Mouse (Mus musculus) heart, embryonic 10.5 days (tissue): ENCODE measurements around the gene Kctd6. TPM values are rescaled to one million over a fixed set of nuclear protein-coding genes. Genes with fewer than 3 reads are reported as not detected.

Experiments used
- DNase-seq: peaks from one replicate; pipeline ENCODE4 v3.0.0-alpha.2; 2017; ENCODE audit warnings: low spot score
- H3K27ac ChIP-seq: fragments of 300-500 bp; sonication (generic); 2 replicates; pipeline ENCODE4 v1.5.1; 2016; ENCODE audit warnings: mild to moderate bottlenecking
- H3K27me3 ChIP-seq: fragments of 300-500 bp; sonication (generic); 2 replicates; pipeline ENCODE4 v1.6.1; 2016; ENCODE audit warnings: mild to moderate bottlenecking; ENCODE audit not compliant: poor library complexity, insufficient read depth, severe bottlenecking
- H3K36me3 ChIP-seq: fragments of 300-500 bp; sonication (generic); 2 replicates; pipeline ENCODE4 v1.6.1; 2016; ENCODE audit warnings: mild to moderate bottlenecking, moderate library complexity
- H3K4me1 ChIP-seq: fragments of 300-500 bp; sonication (generic); 2 replicates; pipeline ENCODE4 v1.6.1; 2016; ENCODE audit warnings: mild to moderate bottlenecking
- H3K4me3 ChIP-seq: fragments of 300-500 bp; sonication (generic); 2 replicates; pipeline ENCODE4 v1.5.1; 2016; ENCODE audit warnings: mild to moderate bottlenecking, moderate library complexity
- H3K9me3 ChIP-seq: fragments of 300-500 bp; sonication (generic); 2 replicates; pipeline ENCODE4 v1.6.1; 2016; ENCODE audit warnings: mild to moderate bottlenecking, moderate library complexity
- WGBS: fragments of 180-500 bp; shearing (Covaris S2); methylation state at CpG from one replicate; pipeline ENCODE4 v1.1.7; 2016; 5-methylcytosine and 5-hydroxymethylcytosine counted together
- polyA plus RNA-seq: library from polyadenylated mRNA; unstranded; fragments of >200 nt; fragmentation: Nextera tagmentation; extraction: Ambion mirVana; gene quantifications from 2 replicates; pipeline ENCODE4 v1.2.1, GENCODE M21; 2016

Gene Kctd6
- polyA plus RNA-seq, 1 experiment from 2014 or later = 3.5 TPM

GRCm38 (mm10) chr14:8218730-8219380 lies 4.9 kb downstream of the Kctd6 start:
- DNase-seq = no peak
- no peak overlapping the region for H3K27ac ChIP-seq
- peaks cover 11% of the 10 kb centered on the region for H3K36me3 ChIP-seq
- peaks cover 16% of the 10 kb centered on the region for H3K4me1 ChIP-seq
- H3K9me3 ChIP-seq = no peaks in the 10 kb centered on the region
- WGBS = 39% methylated on average over 10 of the region's 10 CpGs
- H3K27me3 ChIP-seq = no peaks in the 10 kb centered on the region
- no peak overlapping the region for H3K4me3 ChIP-seq

- Histone ChIP-seq H3K4me3 (no peak overlapping the region), H3K9me3 (no peaks in the 10 kb centered on the region), H3K27me3 (no peaks in the 10 kb centered on the region), H3K27ac (no peak overlapping the region), H3K36me3 (peaks cover 11% of the 10 kb centered on the region), H3K4me1 (peaks cover 15% of the 10 kb centered on the region)
- 82% methylated on average over 11 of the region's 11 CpGs for WGBS
- DNase-seq = no peak
These were observed 5.9 kb downstream of the Kctd6 start for GRCm38 (mm10) chr14:8219876-8220275.

GRCm38 (mm10) chr14:8220306-8220705 lies 6.4 kb downstream of the Kctd6 start:
- no peak for DNase-seq
- H3K27me3 ChIP-seq = no peaks in the 10 kb centered on the region
- H3K27ac ChIP-seq = no peak overlapping the region
- WGBS = 66% methylated on average over 7 of the region's 7 CpGs
- H3K4me1 ChIP-seq = peaks cover 13% of the 10 kb centered on the region
- H3K36me3 ChIP-seq = peaks cover 11% of the 10 kb centered on the region
- H3K4me3 ChIP-seq = no peak overlapping the region
- no peaks in the 10 kb centered on the region for H3K9me3 ChIP-seq

GRCm38 (mm10) chr14:8220912-8221311 lies 7.0 kb downstream of the Kctd6 start:
- peaks cover 8% of the 10 kb centered on the region for H3K4me1 ChIP-seq
- H3K27ac ChIP-seq = no peak overlapping the region
- no peak overlapping the region for H3K4me3 ChIP-seq
- peaks cover 11% of the 10 kb centered on the region for H3K36me3 ChIP-seq
- WGBS = 89% methylated on average over 2 of the region's 2 CpGs
- H3K9me3 ChIP-seq = no peaks in the 10 kb centered on the region
- DNase-seq = no peak
- no peaks in the 10 kb centered on the region for H3K27me3 ChIP-seq

GRCm38 (mm10) chr14:8222561-8222960 lies 8.6 kb downstream of the Kctd6 start:
- DNase-seq = no peak
- WGBS = 92% methylated on average over 16 of the region's 16 CpGs
- H3K27me3 ChIP-seq = no peaks in the 10 kb centered on the region
- no peaks in the 10 kb centered on the region for H3K9me3 ChIP-seq
- peaks cover 8% of the 10 kb centered on the region for H3K4me1 ChIP-seq
- H3K27ac ChIP-seq = no peak overlapping the region
- peaks cover 11% of the 10 kb centered on the region for H3K36me3 ChIP-seq
- H3K4me3 ChIP-seq = no peak overlapping the region

GRCm38 (mm10) chr14:8223506-8224293 lies 9.8 kb downstream of the Kctd6 start:
- Histone ChIP-seq H3K4me1 (peaks cover 5% of the 10 kb centered on the region), H3K9me3 (no peaks in the 10 kb centered on the region), H3K27me3 (no peaks in the 10 kb centered on the region), H3K36me3 (peaks cover 11% of the 10 kb centered on the region), H3K27ac (no peak overlapping the region), H3K4me3 (no peak overlapping the region)
- WGBS = 85% methylated on average over 10 of the region's 10 CpGs
- DNase-seq = no peak

- H3K27me3 ChIP-seq = no peaks in the 10 kb centered on the region
- H3K4me1 ChIP-seq = no peaks in the 10 kb centered on the region
- H3K27ac ChIP-seq = no peak overlapping the region
- WGBS = 80% methylated on average over 2 of the region's 2 CpGs
- no peak overlapping the region for H3K4me3 ChIP-seq
- peaks cover 11% of the 10 kb centered on the region for H3K36me3 ChIP-seq
- DNase-seq = no peak
- H3K9me3 ChIP-seq = no peaks in the 10 kb centered on the region
These were observed 10.9 kb downstream of the Kctd6 start for GRCm38 (mm10) chr14:8224805-8225204.

- H3K36me3 ChIP-seq = no peaks in the 10 kb centered on the region
- no peak for DNase-seq
- H3K4me3 ChIP-seq = no peak overlapping the region
- peaks cover 17% of the 10 kb centered on the region for H3K4me1 ChIP-seq
- H3K27me3 ChIP-seq = no peaks in the 10 kb centered on the region
- no peaks in the 10 kb centered on the region for H3K9me3 ChIP-seq
- WGBS = 76% methylated on average over 9 of the region's 9 CpGs
- no peak overlapping the region for H3K27ac ChIP-seq
These were observed 15.6 kb downstream of the Kctd6 start for GRCm38 (mm10) chr14:8229367-8230019.

- Histone ChIP-seq H3K27me3 (no peaks in the 10 kb centered on the region), H3K27ac (peak overlapping the region; percentile 3; the same call in 1 of the 2 replicates), H3K4me3 (no peak overlapping the region), H3K4me1 (peaks cover 17% of the 10 kb centered on the region), H3K36me3 (no peaks in the 10 kb centered on the region), H3K9me3 (no peaks in the 10 kb centered on the region)
- 68% methylated on average over 6 of the region's 6 CpGs for WGBS
- no peak for DNase-seq
These were observed 18.4 kb downstream of the Kctd6 start for GRCm38 (mm10) chr14:8232155-8232910.

- WGBS = 11% methylated on average over 1 of the region's 1 CpGs
- Histone ChIP-seq H3K27me3 (no peaks in the 10 kb centered on the region), H3K36me3 (no peaks in the 10 kb centered on the region), H3K4me1 (peaks cover 17% of the 10 kb centered on the region), H3K4me3 (no peak overlapping the region), H3K9me3 (no peaks in the 10 kb centered on the region), H3K27ac (no peak overlapping the region)
- DNase-seq = no peak
These were observed 19.3 kb downstream of the Kctd6 start for GRCm38 (mm10) chr14:8233252-8233651.

GRCm38 (mm10) chr14:8241816-8242215 lies 27.9 kb downstream of the Kctd6 start:
- Histone ChIP-seq H3K27me3 (no peaks in the 10 kb centered on the region), H3K4me1 (0 out of 2 replicates have a peak, but pooled peaks cover 6% of the 10 kb centered on the region), H3K4me3 (no peak overlapping the region), H3K27ac (no peak overlapping the region), H3K9me3 (no peaks in the 10 kb centered on the region), H3K36me3 (no peaks in the 10 kb centered on the region)
- DNase-seq = no peak

- Histone ChIP-seq H3K4me3 (no peak overlapping the region), H3K27ac (peak overlapping the region; percentile 57; the same call in 1 of the 2 replicates), H3K27me3 (no peaks in the 10 kb centered on the region), H3K9me3 (no peaks in the 10 kb centered on the region), H3K36me3 (no peaks in the 10 kb centered on the region), H3K4me1 (0 out of 2 replicates have a peak, but pooled peaks cover 6% of the 10 kb centered on the region)
- 54% methylated on average over 5 of the region's 5 CpGs for WGBS
- no peak for DNase-seq
These were observed 28.5 kb downstream of the Kctd6 start for GRCm38 (mm10) chr14:8242388-8242920.
